Mouse (Mus musculus): ENCODE results near the gene Esrrb. TPM values are rescaled to one million over a fixed set of nuclear protein-coding genes. Genes with fewer than 3 reads are reported as not detected.

The Esrrb gene
- total RNA-seq (2014; rRNA removed) (0.62 and 0.86 TPM in 2 replicates), polyA plus RNA-seq (2015; fragmentation: Nextera tagmentation; extraction: Ambion mirVana) (0.24 and 0.48 TPM in 2 replicates)

DNA sequence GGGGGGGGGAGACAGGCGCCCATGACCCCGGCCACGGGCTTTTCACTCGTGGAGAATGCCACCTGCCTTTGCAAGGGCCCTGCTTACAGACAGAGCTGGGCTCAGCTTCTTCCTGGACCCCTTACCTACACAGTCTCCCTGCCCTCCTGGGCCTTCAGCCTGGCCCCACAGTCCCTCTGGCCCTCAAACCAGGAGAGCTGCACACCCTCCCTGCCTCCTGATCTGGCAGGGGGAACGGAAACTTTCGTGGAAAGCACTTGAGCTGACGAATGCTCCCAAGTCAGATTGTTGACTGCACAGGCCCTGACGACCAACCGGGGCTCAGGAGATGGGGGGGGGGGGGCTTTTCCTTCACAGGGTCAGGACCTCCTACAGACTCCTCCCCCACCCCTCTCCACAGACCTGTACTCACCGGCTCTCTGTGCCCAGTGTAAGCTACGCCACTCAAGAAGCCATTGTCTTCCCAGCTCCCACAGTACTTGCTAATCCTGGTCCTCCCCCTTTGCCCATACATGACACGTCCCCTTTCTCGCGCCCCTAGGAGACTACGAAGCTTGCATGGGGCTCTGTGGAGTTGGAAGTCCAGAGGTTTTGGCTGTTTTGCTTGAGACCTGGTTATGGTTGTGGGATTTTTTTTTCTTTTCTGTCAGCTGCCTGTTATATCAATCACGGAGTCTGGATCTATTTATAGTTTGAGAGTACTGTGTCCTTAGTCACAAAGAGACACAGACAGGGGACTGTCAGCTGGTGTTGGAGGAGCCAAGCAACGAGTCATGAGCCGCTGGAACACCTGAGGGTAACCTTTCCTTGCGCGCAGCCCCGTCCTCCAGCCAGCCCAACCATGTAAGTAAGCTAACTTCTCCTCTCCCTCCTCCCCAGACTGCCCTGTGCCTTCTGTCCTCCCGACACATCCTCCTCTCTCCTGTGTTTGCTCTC is at the start of gene Esrrb:
Gene Esrrb, plus strand, starts transcription at position 422 of the 936 bp plus-strand sequence.
- DNase-seq, result no peak
- Histone ChIP-seq H3K27me3 (ENCODE audit: insufficient read depth, low read length) (peaks cover 5% of the 10 kb centered on the region), H3K4me1 (ENCODE audit: insufficient read depth) (0 out of 2 replicates have a peak, but pooled peaks cover 4% of the 10 kb centered on the region), H3K9ac (no peak within 1 kb of the TSS), H3K9me3 (ENCODE audit: low read length) (no peaks in the 10 kb centered on the region), H3K36me3 (ENCODE audit: insufficient read depth) (no peaks in the 10 kb centered on the region), H3K27ac (ENCODE audit: low read depth, low read length) (no peak within 1 kb of the TSS), H3K4me2 (ENCODE audit: low read depth) (no peak within 1 kb of the TSS), H3K4me3 (ENCODE audit: low read depth, low read length) (no peak within 1 kb of the TSS)
- WGBS, result 34% methylated on average over 22 of the region's 22 CpGs
- no peak for ATAC-seq
- no peak for TF ChIP-seq CTCF (IDR thresholded peaks at IDR 0.05; ENCODE audit: low read depth)

DNA sequence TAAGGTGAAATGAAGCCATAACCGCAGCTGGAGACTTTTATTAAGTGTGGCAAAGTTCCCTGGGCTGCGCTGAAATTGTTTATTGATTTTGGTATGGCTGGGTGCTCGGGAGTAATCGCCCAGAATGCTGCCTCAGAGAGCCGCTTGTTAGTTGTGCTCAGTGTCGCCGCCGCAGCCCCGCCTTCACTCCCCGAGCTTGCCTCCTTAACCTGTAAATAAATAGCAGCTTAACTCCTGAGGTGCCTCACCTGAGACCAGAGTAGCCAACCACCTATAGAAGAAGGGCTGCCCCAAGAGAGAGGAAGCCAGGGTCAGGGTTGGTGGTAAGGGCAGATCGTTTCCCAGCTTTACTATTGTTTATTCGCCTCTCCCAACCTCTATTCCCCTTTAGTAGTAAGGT is 40.3 kb upstream of the Esrrb start:
- TF ChIP-seq CTCF (IDR thresholded peaks at IDR 0.05; ENCODE audit: low read depth), result no peak
- Histone ChIP-seq H3K36me3 (ENCODE audit: insufficient read depth) (no peaks in the 10 kb centered on the region), H3K9me3 (ENCODE audit: low read length) (no peaks in the 10 kb centered on the region), H3K9ac (no peak overlapping the region), H3K27me3 (ENCODE audit: insufficient read depth, low read length) (no peaks in the 10 kb centered on the region), H3K4me3 (ENCODE audit: low read depth, low read length) (no peak overlapping the region), H3K27ac (ENCODE audit: low read depth, low read length) (no peak overlapping the region), H3K4me2 (ENCODE audit: low read depth) (no peak overlapping the region), H3K4me1 (ENCODE audit: insufficient read depth) (no peaks in the 10 kb centered on the region)
- ATAC-seq (no peak), DNase-seq (no peak)
- WGBS, result 23% methylated on average over 12 of the region's 12 CpGs

DNA sequence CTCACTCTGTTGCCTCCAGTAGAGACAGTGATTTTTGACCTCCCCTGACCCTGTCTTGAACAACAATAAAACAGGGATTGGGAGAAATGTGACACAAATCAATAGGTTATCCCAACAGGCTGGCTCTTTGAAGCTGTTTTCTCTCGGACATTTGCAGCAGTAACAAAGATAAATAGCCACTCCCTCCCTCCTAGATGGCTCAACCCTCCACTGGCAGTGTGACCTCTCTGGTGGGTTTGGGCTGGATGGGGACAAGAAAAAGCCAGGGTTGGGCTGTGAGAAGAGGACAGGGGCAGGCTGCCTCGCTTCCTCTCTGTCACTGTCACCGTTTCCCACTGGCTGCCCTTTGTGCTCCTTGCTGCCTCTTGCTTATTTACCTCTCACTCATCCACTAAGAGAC is 36.6 kb upstream of the Esrrb start:
- H3K9me3 ChIP-seq (ENCODE audit: low read length), result no peaks in the 10 kb centered on the region
- no peaks in the 10 kb centered on the region for H3K4me1 ChIP-seq (ENCODE audit: insufficient read depth)
- DNase-seq (no peak), ATAC-seq (no peak)
- WGBS, result 45% methylated on average over 3 of the region's 3 CpGs
- no peak overlapping the region for H3K9ac ChIP-seq
- H3K27me3 ChIP-seq (ENCODE audit: insufficient read depth, low read length), result no peaks in the 10 kb centered on the region
- no peaks in the 10 kb centered on the region for H3K36me3 ChIP-seq (ENCODE audit: insufficient read depth)
- no peak overlapping the region for H3K4me2 ChIP-seq (ENCODE audit: low read depth)
- H3K4me3 ChIP-seq (ENCODE audit: low read depth, low read length), result no peak overlapping the region
- H3K27ac ChIP-seq (ENCODE audit: low read depth, low read length), result no peak overlapping the region
- no peak for TF ChIP-seq CTCF (IDR thresholded peaks at IDR 0.05; ENCODE audit: low read depth)

- ATAC-seq, result no peak
- WGBS, result 59% methylated on average over 4 of the region's 4 CpGs
- Histone ChIP-seq H3K4me1 (ENCODE audit: insufficient read depth) (no peaks in the 10 kb centered on the region), H3K4me3 (ENCODE audit: low read depth, low read length) (no peak overlapping the region), H3K9me3 (ENCODE audit: low read length) (no peaks in the 10 kb centered on the region), H3K27me3 (ENCODE audit: insufficient read depth, low read length) (no peaks in the 10 kb centered on the region), H3K27ac (ENCODE audit: low read depth, low read length) (no peak overlapping the region), H3K4me2 (ENCODE audit: low read depth) (no peak overlapping the region), H3K36me3 (ENCODE audit: insufficient read depth) (no peaks in the 10 kb centered on the region), H3K9ac (no peak overlapping the region)
- DNase-seq, result no peak
- TF ChIP-seq CTCF (IDR thresholded peaks at IDR 0.05; ENCODE audit: low read depth), result no peak
Measured at GRCm38 (mm10) chr12:86329813-86330212, 31.1 kb upstream of the Esrrb start.

GRCm38 (mm10) chr12:86330684-86331083 is 30.2 kb upstream of the Esrrb start:
- no peak for TF ChIP-seq CTCF (IDR thresholded peaks at IDR 0.05; ENCODE audit: low read depth)
- WGBS, result 53% methylated on average over 9 of the region's 9 CpGs
- no peak overlapping the region for H3K4me2 ChIP-seq (ENCODE audit: low read depth)
- peak; percentile 14 for DNase-seq
- H3K4me3 ChIP-seq (ENCODE audit: low read depth, low read length), result no peak overlapping the region
- H3K36me3 ChIP-seq (ENCODE audit: insufficient read depth), result no peaks in the 10 kb centered on the region
- H3K9me3 ChIP-seq (ENCODE audit: low read length), result no peaks in the 10 kb centered on the region
- no peak overlapping the region for H3K27ac ChIP-seq (ENCODE audit: low read depth, low read length)
- no peaks in the 10 kb centered on the region for H3K27me3 ChIP-seq (ENCODE audit: insufficient read depth, low read length)
- peak; percentile 34 for ATAC-seq
- H3K4me1 ChIP-seq (ENCODE audit: insufficient read depth), result no peaks in the 10 kb centered on the region
- H3K9ac ChIP-seq, result no peak overlapping the region

GRCm38 (mm10) chr12:86331248-86331647 is 29.7 kb upstream of the Esrrb start:
- WGBS, result 37% methylated on average over 10 of the region's 10 CpGs
- Histone ChIP-seq H3K4me1 (ENCODE audit: insufficient read depth) (no peaks in the 10 kb centered on the region), H3K27ac (ENCODE audit: low read depth, low read length) (no peak overlapping the region), H3K27me3 (ENCODE audit: insufficient read depth, low read length) (no peaks in the 10 kb centered on the region), H3K9me3 (ENCODE audit: low read length) (no peaks in the 10 kb centered on the region), H3K4me3 (ENCODE audit: low read depth, low read length) (no peak overlapping the region), H3K36me3 (ENCODE audit: insufficient read depth) (no peaks in the 10 kb centered on the region), H3K4me2 (ENCODE audit: low read depth) (peak overlapping the region; percentile 5; the same call in 1 of the 2 replicates), H3K9ac (no peak overlapping the region)
- no peak for TF ChIP-seq CTCF (IDR thresholded peaks at IDR 0.05; ENCODE audit: low read depth)
- ATAC-seq, result no peak
- DNase-seq, result no peak

DNA sequence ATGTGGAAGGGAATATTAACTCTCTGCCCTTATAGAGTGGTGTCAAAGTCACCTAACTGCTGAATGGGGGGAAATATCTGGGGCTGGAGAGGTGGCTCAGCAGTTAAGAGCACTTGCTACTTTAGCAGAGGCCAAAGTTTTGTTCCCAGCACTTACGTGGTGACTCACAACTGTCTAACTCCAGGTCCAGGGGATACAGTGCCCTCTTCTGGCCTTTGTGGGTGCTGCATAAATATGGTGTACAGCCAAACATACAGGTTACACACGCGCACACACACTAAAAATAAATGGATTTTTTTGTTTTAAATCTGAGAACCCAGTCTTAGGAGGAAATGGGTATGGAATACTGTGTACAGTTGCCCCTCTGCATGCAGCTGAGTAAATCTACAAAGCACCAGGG is 24.7 kb upstream of the Esrrb start:
- Histone ChIP-seq H3K36me3 (ENCODE audit: insufficient read depth) (no peaks in the 10 kb centered on the region), H3K27me3 (ENCODE audit: insufficient read depth, low read length) (no peaks in the 10 kb centered on the region), H3K4me2 (ENCODE audit: low read depth) (no peak overlapping the region), H3K9ac (no peak overlapping the region), H3K27ac (ENCODE audit: low read depth, low read length) (no peak overlapping the region), H3K4me1 (ENCODE audit: insufficient read depth) (no peaks in the 10 kb centered on the region), H3K9me3 (ENCODE audit: low read length) (no peaks in the 10 kb centered on the region), H3K4me3 (ENCODE audit: low read depth, low read length) (no peak overlapping the region)
- WGBS, result 95% methylated on average over 3 of the region's 3 CpGs
- ATAC-seq (no peak), DNase-seq (no peak)
- TF ChIP-seq CTCF (IDR thresholded peaks at IDR 0.05; ENCODE audit: low read depth), result no peak
